Mouse (Mus musculus): ENCODE results near the gene Pxmp2. TPM values are rescaled to one million over a fixed set of nuclear protein-coding genes. Genes with fewer than 3 reads are reported as not detected.

Pxmp2 gene
- polyA plus RNA-seq, 1 experiment from 2014 or later: 5.5 TPM

- under 1% methylated on average over 62 of the region's 66 CpGs for WGBS
Observed at GRCm38 (mm10) chr5:110269141-110270101, 16.6 kb downstream of the Pxmp2 start, which contains the start of gene Pgam5. Gene Pgam5, minus strand, starts transcription at chr5:110269913.

GRCm38 (mm10) chr5:110266941-110267340 is 19.0 kb downstream of the Pxmp2 start:
- H3K27me3 ChIP-seq (ENCODE audit: control insufficient read depth, insufficient read depth, low read length): no peaks in the 10 kb centered on the region
- peaks cover 27% of the 10 kb centered on the region for H3K36me3 ChIP-seq (ENCODE audit: control insufficient read depth, insufficient read depth, low read length)
- no peak overlapping the region for H3K4me2 ChIP-seq (replicated peaks; ENCODE audit: low read depth, low read length)
- H3K4me3 ChIP-seq (ENCODE audit: low read depth, low read length): no peak overlapping the region
- no peaks in the 10 kb centered on the region for H3K9me3 ChIP-seq (ENCODE audit: control insufficient read depth, low read depth, low read length)
- no peak overlapping the region for H3K27ac ChIP-seq (ENCODE audit: low read length)
- peaks cover 6% of the 10 kb centered on the region; the same call in 1 of the 2 replicates for H3K4me1 ChIP-seq (ENCODE audit: control insufficient read depth, insufficient read depth, low read length)
- ATAC-seq (ENCODE audit: insufficient number of reproducible peaks, insufficient read depth, low FRiP score, low read depth): no peak
- WGBS: 89% methylated on average over 4 of the region's 4 CpGs
- no peak overlapping the region for H3K9ac ChIP-seq (replicated peaks; ENCODE audit: low read depth, low read length)

More at GRCm38 (mm10) chr5:110269141-110270101, 16.6 kb downstream of the Pxmp2 start, which contains the start of gene Pgam5:
- H3K9me3 ChIP-seq (ENCODE audit: control insufficient read depth, low read depth, low read length): no peaks in the 10 kb centered on the region
- ATAC-seq (ENCODE audit: insufficient number of reproducible peaks, insufficient read depth, low FRiP score, low read depth): peak; percentile 90
- H3K4me3 ChIP-seq (ENCODE audit: low read depth, low read length): peak within 1 kb of the TSS; percentile 94
- H3K9ac ChIP-seq (replicated peaks; ENCODE audit: low read depth, low read length): peak within 1 kb of the TSS; percentile 63
- peak within 1 kb of the TSS; percentile 79 for H3K4me2 ChIP-seq (replicated peaks; ENCODE audit: low read depth, low read length)
- H3K27ac ChIP-seq (ENCODE audit: low read length): peak within 1 kb of the TSS; percentile 62; the same call in 1 of the 2 replicates
- H3K27me3 ChIP-seq (ENCODE audit: control insufficient read depth, insufficient read depth, low read length): no peaks in the 10 kb centered on the region
- peaks cover 6% of the 10 kb centered on the region; the same call in 1 of the 2 replicates for H3K4me1 ChIP-seq (ENCODE audit: control insufficient read depth, insufficient read depth, low read length)
- peaks cover 26% of the 10 kb centered on the region for H3K36me3 ChIP-seq (ENCODE audit: control insufficient read depth, insufficient read depth, low read length)

DNA sequence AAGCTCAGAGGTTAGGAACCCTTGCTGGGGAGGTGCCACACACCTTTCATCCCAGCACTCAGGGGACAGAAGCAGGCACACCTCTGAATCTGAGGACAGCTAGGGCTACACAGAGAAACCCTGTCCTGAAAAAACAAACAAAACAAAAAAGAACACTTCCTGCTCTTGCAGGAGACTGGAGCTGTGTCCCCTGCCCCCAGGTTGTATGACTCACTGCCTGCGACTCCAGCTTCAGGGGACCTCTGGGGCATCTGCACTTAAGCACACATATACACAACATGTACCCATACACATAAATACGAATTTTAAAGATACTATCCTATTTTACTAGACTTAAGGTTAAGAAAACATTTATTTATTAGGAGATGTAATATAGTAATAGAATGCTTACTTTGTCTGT is 41.9 kb downstream of the Pxmp2 start:
- Histone ChIP-seq H3K4me2 (replicated peaks; ENCODE audit: low read depth, low read length) (no peak overlapping the region), H3K4me3 (ENCODE audit: low read depth, low read length) (no peak overlapping the region), H3K36me3 (ENCODE audit: control insufficient read depth, insufficient read depth, low read length) (peaks cover 77% of the 10 kb centered on the region), H3K9me3 (ENCODE audit: control insufficient read depth, low read depth, low read length) (no peaks in the 10 kb centered on the region), H3K27ac (ENCODE audit: low read length) (no peak overlapping the region), H3K4me1 (ENCODE audit: control insufficient read depth, insufficient read depth, low read length) (no peaks in the 10 kb centered on the region), H3K27me3 (ENCODE audit: control insufficient read depth, insufficient read depth, low read length) (no peaks in the 10 kb centered on the region), H3K9ac (replicated peaks; ENCODE audit: low read depth, low read length) (no peak overlapping the region)
- no peak for ATAC-seq (ENCODE audit: insufficient number of reproducible peaks, insufficient read depth, low FRiP score, low read depth)
- WGBS: 77% methylated on average over 2 of the region's 2 CpGs

GRCm38 (mm10) chr5:110232346-110232745 is 53.6 kb downstream of the Pxmp2 start:
- Histone ChIP-seq H3K27ac (ENCODE audit: low read length) (no peak overlapping the region), H3K4me1 (ENCODE audit: control insufficient read depth, insufficient read depth, low read length) (0 out of 2 replicates have a peak, but pooled peaks cover 3% of the 10 kb centered on the region), H3K9me3 (ENCODE audit: control insufficient read depth, low read depth, low read length) (no peaks in the 10 kb centered on the region), H3K4me3 (ENCODE audit: low read depth, low read length) (no peak overlapping the region), H3K36me3 (ENCODE audit: control insufficient read depth, insufficient read depth, low read length) (peaks cover 15% of the 10 kb centered on the region), H3K9ac (replicated peaks; ENCODE audit: low read depth, low read length) (no peak overlapping the region), H3K27me3 (ENCODE audit: control insufficient read depth, insufficient read depth, low read length) (no peaks in the 10 kb centered on the region), H3K4me2 (replicated peaks; ENCODE audit: low read depth, low read length) (peak overlapping the region; percentile 58; the same call in 1 of the 2 replicates)
- ATAC-seq (ENCODE audit: insufficient number of reproducible peaks, insufficient read depth, low FRiP score, low read depth): no peak
- 79% methylated on average over 6 of the region's 6 CpGs for WGBS

DNA sequence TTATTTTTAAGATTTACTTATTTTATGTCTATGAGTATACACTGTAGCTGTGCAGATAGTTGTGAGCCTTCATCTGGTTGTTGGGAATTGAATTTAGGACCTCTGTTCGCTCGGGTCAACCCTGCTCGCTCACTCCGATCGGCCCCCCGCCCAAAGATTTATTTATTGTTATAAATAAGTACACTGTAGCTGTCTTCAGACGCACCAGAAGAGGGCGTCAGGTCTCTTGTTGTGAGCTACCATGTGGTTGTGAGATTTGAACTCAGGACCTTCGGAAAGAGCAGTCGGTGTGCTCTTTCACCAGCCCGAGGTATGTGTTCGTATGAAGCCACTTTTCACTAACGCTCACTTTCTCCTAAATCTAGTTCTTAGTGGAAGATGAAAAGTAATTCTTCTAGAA is 54.3 kb downstream of the Pxmp2 start:
- Histone ChIP-seq H3K27me3 (ENCODE audit: control insufficient read depth, insufficient read depth, low read length) (no peaks in the 10 kb centered on the region), H3K9ac (replicated peaks; ENCODE audit: low read depth, low read length) (peak overlapping the region; percentile 94; the same call in 1 of the 2 replicates), H3K4me2 (replicated peaks; ENCODE audit: low read depth, low read length) (peak overlapping the region; percentile 58), H3K9me3 (ENCODE audit: control insufficient read depth, low read depth, low read length) (no peaks in the 10 kb centered on the region), H3K4me1 (ENCODE audit: control insufficient read depth, insufficient read depth, low read length) (0 out of 2 replicates have a peak, but pooled peaks cover 3% of the 10 kb centered on the region), H3K36me3 (ENCODE audit: control insufficient read depth, insufficient read depth, low read length) (peaks cover 13% of the 10 kb centered on the region), H3K27ac (ENCODE audit: low read length) (no peak overlapping the region), H3K4me3 (ENCODE audit: low read depth, low read length) (peak overlapping the region; percentile 99)
- ATAC-seq (ENCODE audit: insufficient number of reproducible peaks, insufficient read depth, low FRiP score, low read depth): no peak
- 42% methylated on average over 13 of the region's 13 CpGs for WGBS

- under 1% methylated on average over 75 of the region's 81 CpGs for WGBS
- ATAC-seq (ENCODE audit: insufficient number of reproducible peaks, insufficient read depth, low FRiP score, low read depth): peak; percentile 95
- H3K9me3 ChIP-seq (ENCODE audit: control insufficient read depth, low read depth, low read length): no peaks in the 10 kb centered on the region
- peak within 1 kb of the TSS; percentile 96 for H3K27ac ChIP-seq (ENCODE audit: low read length)
- H3K36me3 ChIP-seq (ENCODE audit: control insufficient read depth, insufficient read depth, low read length): peaks cover 11% of the 10 kb centered on the region
- 0 out of 2 replicates have a peak, but pooled peaks cover 3% of the 10 kb centered on the region for H3K4me1 ChIP-seq (ENCODE audit: control insufficient read depth, insufficient read depth, low read length)
- H3K4me3 ChIP-seq (ENCODE audit: low read depth, low read length): peak within 1 kb of the TSS; percentile 99
- H3K4me2 ChIP-seq (replicated peaks; ENCODE audit: low read depth, low read length): peak within 1 kb of the TSS; percentile 78
- no peaks in the 10 kb centered on the region for H3K27me3 ChIP-seq (ENCODE audit: control insufficient read depth, insufficient read depth, low read length)
- peak within 1 kb of the TSS; percentile 94 for H3K9ac ChIP-seq (replicated peaks; ENCODE audit: low read depth, low read length)
Observed at GRCm38 (mm10) chr5:110230780-110231461, 55.1 kb downstream of the Pxmp2 start, which contains the start of gene Ankle2. Gene Ankle2, plus strand, starts transcription at chr5:110231004.

- Histone ChIP-seq H3K27me3 (ENCODE audit: control insufficient read depth, insufficient read depth, low read length) (no peaks in the 10 kb centered on the region), H3K9ac (replicated peaks; ENCODE audit: low read depth, low read length) (peak overlapping the region; percentile 94), H3K4me2 (replicated peaks; ENCODE audit: low read depth, low read length) (peak overlapping the region; percentile 78), H3K27ac (ENCODE audit: low read length) (peak overlapping the region; percentile 96), H3K4me1 (ENCODE audit: control insufficient read depth, insufficient read depth, low read length) (0 out of 2 replicates have a peak, but pooled peaks cover 3% of the 10 kb centered on the region), H3K9me3 (ENCODE audit: control insufficient read depth, low read depth, low read length) (no peaks in the 10 kb centered on the region), H3K4me3 (ENCODE audit: low read depth, low read length) (peak overlapping the region; percentile 99), H3K36me3 (ENCODE audit: control insufficient read depth, insufficient read depth, low read length) (peaks cover 11% of the 10 kb centered on the region)
- no peak for ATAC-seq (ENCODE audit: insufficient number of reproducible peaks, insufficient read depth, low FRiP score, low read depth)
- WGBS: 9% methylated on average over 8 of the region's 8 CpGs
Observed at GRCm38 (mm10) chr5:110230401-110230779, 55.6 kb downstream of the Pxmp2 start.

- no peak overlapping the region for H3K4me3 ChIP-seq (ENCODE audit: low read depth, low read length)
- no peak overlapping the region for H3K4me2 ChIP-seq (replicated peaks; ENCODE audit: low read depth, low read length)
- no peaks in the 10 kb centered on the region for H3K9me3 ChIP-seq (ENCODE audit: control insufficient read depth, low read depth, low read length)
- no peak overlapping the region for H3K9ac ChIP-seq (replicated peaks; ENCODE audit: low read depth, low read length)
- peaks cover 15% of the 10 kb centered on the region for H3K36me3 ChIP-seq (ENCODE audit: control insufficient read depth, insufficient read depth, low read length)
- H3K27me3 ChIP-seq (ENCODE audit: control insufficient read depth, insufficient read depth, low read length): no peaks in the 10 kb centered on the region
- 0 out of 2 replicates have a peak, but pooled peaks cover 3% of the 10 kb centered on the region for H3K4me1 ChIP-seq (ENCODE audit: control insufficient read depth, insufficient read depth, low read length)
- WGBS: 34% methylated on average over 1 of the region's 1 CpGs
- ATAC-seq (ENCODE audit: insufficient number of reproducible peaks, insufficient read depth, low FRiP score, low read depth): no peak
- no peak overlapping the region for H3K27ac ChIP-seq (ENCODE audit: low read length)
Observed at GRCm38 (mm10) chr5:110227336-110227883, 58.6 kb downstream of the Pxmp2 start.
